Mouse (Mus musculus): ENCODE data around the gene Rassf1. TPM values are rescaled to one million over a fixed set of nuclear protein-coding genes. Genes with fewer than 3 reads are reported as not detected.
A peak's percentile ranks its signal among the peaks of the same experiment; 100 is the strongest.

Gene Rassf1
- 34.7 and 37.1 TPM in 2 replicates for polyA plus RNA-seq (2014; fragmentation: Nextera tagmentation; extraction: Ambion mirVana)

- 1% methylated on average over 59 of the region's 63 CpGs for WGBS
- DNase-seq (ENCODE audit: low spot score) (no peak), ATAC-seq (0 out of 2 replicates have a peak, but pooled peaks have one; percentile 0)
- Histone ChIP-seq H3K4me1 (ENCODE audit: control insufficient read depth, insufficient read depth, low read length) (peaks cover 38% of the 10 kb centered on the region), H3K9ac (ENCODE audit: low read length) (peak within 1 kb of the TSS; percentile 58), H3K9me3 (replicated peaks; ENCODE audit: control insufficient read depth, low read length) (no peaks in the 10 kb centered on the region), H3K36me3 (ENCODE audit: control insufficient read depth, insufficient read depth, low read length) (no peaks in the 10 kb centered on the region), H3K4me3 (ENCODE audit: low read depth, low read length) (peak within 1 kb of the TSS; percentile 32), H3K27me3 (replicated peaks; ENCODE audit: control insufficient read depth, insufficient read depth, low read length) (peaks cover 30% of the 10 kb centered on the region), H3K27ac (ENCODE audit: low read depth, low read length) (no peak within 1 kb of the TSS), H3K4me2 (ENCODE audit: low read length) (peak within 1 kb of the TSS; percentile 89)
Observed at GRCm38 (mm10) chr9:107551117-107551889, at the start of gene Rassf1. Gene Rassf1 (plus strand): TSS chr9:107551555.

GRCm38 (mm10) chr9:107502131-107502846 lies 49.1 kb upstream of the Rassf1 start:
- Histone ChIP-seq H3K36me3 (ENCODE audit: control insufficient read depth, insufficient read depth, low read length) (no peaks in the 10 kb centered on the region), H3K4me2 (ENCODE audit: low read length) (no peak overlapping the region), H3K9me3 (replicated peaks; ENCODE audit: control insufficient read depth, low read length) (no peaks in the 10 kb centered on the region), H3K27me3 (replicated peaks; ENCODE audit: control insufficient read depth, insufficient read depth, low read length) (no peaks in the 10 kb centered on the region), H3K9ac (ENCODE audit: low read length) (no peak overlapping the region), H3K4me1 (ENCODE audit: control insufficient read depth, insufficient read depth, low read length) (peaks cover 26% of the 10 kb centered on the region), H3K27ac (ENCODE audit: low read depth, low read length) (no peak overlapping the region), H3K4me3 (ENCODE audit: low read depth, low read length) (no peak overlapping the region)
- DNase-seq (ENCODE audit: low spot score) (no peak), ATAC-seq (no peak)
- WGBS: 82% methylated on average over 12 of the region's 12 CpGs

- H3K4me1 ChIP-seq (ENCODE audit: control insufficient read depth, insufficient read depth, low read length): peaks cover 43% of the 10 kb centered on the region
- H3K9me3 ChIP-seq (replicated peaks; ENCODE audit: control insufficient read depth, low read length): no peaks in the 10 kb centered on the region
- ATAC-seq (peak; percentile 21; the same call in 1 of the 2 replicates), DNase-seq (ENCODE audit: low spot score) (peak; percentile 52)
- H3K27me3 ChIP-seq (replicated peaks; ENCODE audit: control insufficient read depth, insufficient read depth, low read length): no peaks in the 10 kb centered on the region
- H3K9ac ChIP-seq (ENCODE audit: low read length): no peak overlapping the region
- H3K36me3 ChIP-seq (ENCODE audit: control insufficient read depth, insufficient read depth, low read length): no peaks in the 10 kb centered on the region
- no peak overlapping the region for H3K4me2 ChIP-seq (ENCODE audit: low read length)
- H3K4me3 ChIP-seq (ENCODE audit: low read depth, low read length): no peak overlapping the region
- H3K27ac ChIP-seq (ENCODE audit: low read depth, low read length): peak overlapping the region; percentile 46; the same call in 1 of the 2 replicates
- WGBS: 46% methylated on average over 19 of the region's 19 CpGs
Observed at GRCm38 (mm10) chr9:107504662-107505537, 46.5 kb upstream of the Rassf1 start.

GRCm38 (mm10) chr9:107508266-107508665 lies 43.1 kb upstream of the Rassf1 start:
- 0 out of 2 replicates have a peak overlapping the region, but pooled peaks have one; percentile 14 for H3K4me2 ChIP-seq (ENCODE audit: low read length)
- WGBS: 45% methylated on average over 10 of the region's 10 CpGs
- no peaks in the 10 kb centered on the region for H3K36me3 ChIP-seq (ENCODE audit: control insufficient read depth, insufficient read depth, low read length)
- peak overlapping the region; percentile 72 for H3K27ac ChIP-seq (ENCODE audit: low read depth, low read length)
- H3K9me3 ChIP-seq (replicated peaks; ENCODE audit: control insufficient read depth, low read length): no peaks in the 10 kb centered on the region
- no peak overlapping the region for H3K4me3 ChIP-seq (ENCODE audit: low read depth, low read length)
- no peak overlapping the region for H3K9ac ChIP-seq (ENCODE audit: low read length)
- ATAC-seq: peak; percentile 71
- peak; percentile 81 for DNase-seq (ENCODE audit: low spot score)
- no peaks in the 10 kb centered on the region for H3K27me3 ChIP-seq (replicated peaks; ENCODE audit: control insufficient read depth, insufficient read depth, low read length)
- peaks cover 59% of the 10 kb centered on the region for H3K4me1 ChIP-seq (ENCODE audit: control insufficient read depth, insufficient read depth, low read length)

- Histone ChIP-seq H3K9me3 (replicated peaks; ENCODE audit: control insufficient read depth, low read length) (no peaks in the 10 kb centered on the region), H3K9ac (ENCODE audit: low read length) (no peak overlapping the region), H3K27ac (ENCODE audit: low read depth, low read length) (no peak overlapping the region), H3K4me2 (ENCODE audit: low read length) (no peak overlapping the region), H3K36me3 (ENCODE audit: control insufficient read depth, insufficient read depth, low read length) (no peaks in the 10 kb centered on the region), H3K4me3 (ENCODE audit: low read depth, low read length) (no peak overlapping the region), H3K27me3 (replicated peaks; ENCODE audit: control insufficient read depth, insufficient read depth, low read length) (no peaks in the 10 kb centered on the region), H3K4me1 (ENCODE audit: control insufficient read depth, insufficient read depth, low read length) (peaks cover 49% of the 10 kb centered on the region)
- no peak for ATAC-seq
- WGBS: 83% methylated on average over 14 of the region's 14 CpGs
- DNase-seq (ENCODE audit: low spot score): no peak
Observed at GRCm38 (mm10) chr9:107510384-107511100, 40.8 kb upstream of the Rassf1 start.

- Histone ChIP-seq H3K27me3 (replicated peaks; ENCODE audit: control insufficient read depth, insufficient read depth, low read length) (no peaks in the 10 kb centered on the region), H3K4me2 (ENCODE audit: low read length) (no peak overlapping the region), H3K4me3 (ENCODE audit: low read depth, low read length) (no peak overlapping the region), H3K4me1 (ENCODE audit: control insufficient read depth, insufficient read depth, low read length) (peaks cover 42% of the 10 kb centered on the region), H3K27ac (ENCODE audit: low read depth, low read length) (no peak overlapping the region), H3K9ac (ENCODE audit: low read length) (no peak overlapping the region), H3K36me3 (ENCODE audit: control insufficient read depth, insufficient read depth, low read length) (no peaks in the 10 kb centered on the region), H3K9me3 (replicated peaks; ENCODE audit: control insufficient read depth, low read length) (no peaks in the 10 kb centered on the region)
- DNase-seq (ENCODE audit: low spot score) (no peak), ATAC-seq (no peak)
- 43% methylated on average over 8 of the region's 8 CpGs for WGBS
Observed at GRCm38 (mm10) chr9:107511436-107511835, 39.9 kb upstream of the Rassf1 start.

GRCm38 (mm10) chr9:107512326-107512725 lies 39.0 kb upstream of the Rassf1 start:
- H3K4me3 ChIP-seq (ENCODE audit: low read depth, low read length): no peak overlapping the region
- no peaks in the 10 kb centered on the region for H3K9me3 ChIP-seq (replicated peaks; ENCODE audit: control insufficient read depth, low read length)
- H3K4me1 ChIP-seq (ENCODE audit: control insufficient read depth, insufficient read depth, low read length): peaks cover 33% of the 10 kb centered on the region
- H3K4me2 ChIP-seq (ENCODE audit: low read length): no peak overlapping the region
- ATAC-seq (no peak), DNase-seq (ENCODE audit: low spot score) (no peak)
- no peaks in the 10 kb centered on the region for H3K36me3 ChIP-seq (ENCODE audit: control insufficient read depth, insufficient read depth, low read length)
- no peak overlapping the region for H3K27ac ChIP-seq (ENCODE audit: low read depth, low read length)
- WGBS: 45% methylated on average over 16 of the region's 16 CpGs
- no peak overlapping the region for H3K9ac ChIP-seq (ENCODE audit: low read length)
- no peaks in the 10 kb centered on the region for H3K27me3 ChIP-seq (replicated peaks; ENCODE audit: control insufficient read depth, insufficient read depth, low read length)

Measured in forebrain, embryonic 14.5 days (tissue).